Mouse (Mus musculus): ENCODE data around the gene 1700018F24Rik.

DNA sequence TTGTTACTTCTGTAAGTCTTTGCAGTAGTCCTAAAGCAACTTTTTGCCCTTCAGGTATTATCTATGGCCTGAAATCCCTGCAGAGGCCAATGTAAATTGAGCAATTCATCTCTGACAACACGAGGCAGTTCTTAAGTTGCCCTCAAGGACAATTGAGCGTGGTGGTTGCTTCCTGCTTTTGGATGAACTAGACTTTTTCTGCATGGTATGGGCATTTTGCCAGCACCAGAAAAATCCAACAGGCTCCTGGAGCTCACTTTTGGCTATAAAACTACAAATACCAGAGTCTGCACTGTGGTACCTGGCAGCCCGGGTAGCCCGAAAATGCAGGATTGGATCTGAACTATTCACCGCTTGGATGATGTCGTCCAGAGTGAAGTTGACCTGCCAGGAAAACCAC is 37.2 kb upstream of the 1700018F24Rik start:
- TF ChIP-seq HCFC1 (IDR thresholded peaks at IDR 0.05; ENCODE audit: borderline replicate concordance, insufficient read depth, low read length) (no peak), ZC3H11A (IDR thresholded peaks at IDR 0.05; ENCODE audit: borderline replicate concordance, low read depth, low read length) (no peak), ZNF384 (IDR thresholded peaks at IDR 0.05; ENCODE audit: low read depth, low read length) (no peak)
